In the genomic region with DNA sequence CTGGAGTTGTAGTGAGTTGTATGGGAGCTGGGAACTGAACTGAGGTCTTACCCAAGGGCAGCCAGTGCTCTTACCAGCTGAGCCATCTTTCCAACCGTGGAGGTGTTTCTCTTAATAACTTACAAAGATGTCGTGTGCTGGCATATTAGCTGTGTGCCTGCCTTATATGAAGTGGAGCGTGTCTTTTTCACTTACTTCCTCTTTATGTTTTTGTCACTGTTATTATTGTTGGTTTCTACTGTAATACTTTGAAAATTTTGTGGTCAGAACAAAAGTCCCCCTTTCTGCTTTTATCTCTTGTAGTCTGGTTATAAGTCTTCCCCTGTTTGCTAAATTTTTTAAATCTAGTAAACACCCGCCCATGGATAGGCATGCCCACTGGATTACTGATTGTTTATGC, we compare ENCODE assay signal across 22 mouse cellular contexts.
A peak's percentile ranks its signal among the peaks of the same experiment; 100 is the strongest.
DNase-seq lines count a peak whose midpoint lies in the region; ATAC-seq and TF ChIP-seq lines count a peak whose summit lies in the region.
"Had no signal": no experiment of that assay in that cellular context is flagged by ENCODE, and none has a peak within 500 bp of the region (broad histone marks: within the 10 kb centered on the region; RNA-seq: fewer than 3 reads in every experiment).

No protein-coding gene starts in this region.

- peak in 1 of 2 experiments; percentile 47 for DNase-seq in spleen, adult 2 months (ENCODE audit: low read depth in 1 of 2, low spot score in 2 of 2)
- no peak for DNase-seq in spleen, postnatal 14 days (ENCODE audit: low spot score in 2 of 2)
- DNase-seq in A20 (ENCODE audit: low read depth, low spot score) = peak; percentile 81
- DNase-seq in CH12.LX (ENCODE audit: extremely low read depth) = peak; percentile 11
- DNase-seq in kidney, postnatal 10 days = no peak
- no peak for DNase-seq in layer of hippocampus, postnatal 10 days (ENCODE audit: low spot score in 2 of 2)
- DNase-seq: adrenal gland, adult 2 months; adrenal gland, postnatal 10 days; adrenal gland, postnatal 25 days; cerebellum, adult 11-12 months; cerebellum, adult 2 months; cerebellum, adult 9-10 months; cerebellum, postnatal 10 days; cerebellum, postnatal 25 days; forebrain, postnatal 0 days had no signal

- H3K36me3 ChIP-seq in spleen, adult 2 months (ENCODE audit: control insufficient read depth, insufficient read depth, low read length) = no peaks in the 10 kb centered on the region
- H3K36me3 ChIP-seq in CH12.LX (replicated peaks in 1 of 2; ENCODE audit: control insufficient read depth in 1 of 2, insufficient read depth in 1 of 2, low read length in 1 of 2) = no peaks in the 10 kb centered on the region
- no peaks in the 10 kb centered on the region for H3K36me3 ChIP-seq in neural tube, embryonic 15.5 days
- H3K36me3 ChIP-seq: embryonic facial prominence, embryonic 10.5 days; embryonic facial prominence, embryonic 12.5 days; forebrain, embryonic 15.5 days had no signal

- no peak for TF ChIP-seq RAD21 in CH12.LX (IDR thresholded peaks at IDR 0.05; ENCODE audit: low read depth, low read length)

- H3K4me1 ChIP-seq in spleen, adult 2 months (ENCODE audit: control insufficient read depth, insufficient read depth, insufficient read length) = peaks cover 9% of the 10 kb centered on the region; the same call in 1 of the 2 replicates
- H3K4me1 ChIP-seq in CH12.LX (ENCODE audit: control insufficient read depth in 1 of 2, insufficient read depth in 2 of 2) = peaks cover 0 to 6% of the 10 kb centered on the region in 2 experiments; a peak in 1 of 4 replicates
- H3K4me1 ChIP-seq in neural tube, embryonic 15.5 days = peaks cover 8% of the 10 kb centered on the region; the same call in 1 of the 2 replicates
- H3K4me1 ChIP-seq: embryonic facial prominence, embryonic 10.5 days; embryonic facial prominence, embryonic 12.5 days; forebrain, embryonic 15.5 days had no signal

- TF ChIP-seq EP300 in CH12.LX (IDR thresholded peaks at IDR 0.05; ENCODE audit: low read length) = no peak

- peak overlapping the region; percentile 90 for H3K27ac ChIP-seq in spleen, adult 2 months (ENCODE audit: insufficient read depth, low read length)
- H3K27ac ChIP-seq in CH12.LX (ENCODE audit: insufficient read depth, low read depth) = no peak overlapping the region
- no peak overlapping the region for H3K27ac ChIP-seq in neural tube, embryonic 15.5 days (replicated peaks)
- H3K27ac ChIP-seq: embryonic facial prominence, embryonic 10.5 days; embryonic facial prominence, embryonic 12.5 days; forebrain, embryonic 13.5 days; forebrain, embryonic 15.5 days had no signal

- no peaks in the 10 kb centered on the region for H3K79me2 ChIP-seq in CH12.LX (replicated peaks; ENCODE audit: control insufficient read depth, extremely low read depth, insufficient read depth, poor library complexity, severe bottlenecking)

- no peak for TF ChIP-seq CTCF in spleen, adult 2 months (IDR thresholded peaks at IDR 0.05; ENCODE audit: extremely low read depth, insufficient read depth, insufficient read length, insufficient replicate concordance)
- no peak for TF ChIP-seq CTCF in CH12.LX (conservative IDR thresholded peaks at IDR 0.05 in 1 of 2, IDR thresholded peaks at IDR 0.05 in 1 of 2; ENCODE audit: low read depth in 2 of 2, low read length in 2 of 2)

- no peaks in the 10 kb centered on the region for H3K27me3 ChIP-seq in spleen, adult 2 months (ENCODE audit: control insufficient read depth, insufficient read depth, low read length)
- peaks cover 6% of the 10 kb centered on the region for H3K27me3 ChIP-seq in CH12.LX (replicated peaks)
- H3K27me3 ChIP-seq in neural tube, embryonic 15.5 days (replicated peaks) = no peaks in the 10 kb centered on the region
- H3K27me3 ChIP-seq: embryonic facial prominence, embryonic 12.5 days; forebrain, embryonic 13.5 days; forebrain, embryonic 15.5 days had no signal

- in situ Hi-C loops in CH12.LX (cut with MboI; ENCODE audit: low pct_ligation_motif_present, low pct_unique_long_range_greater_than_20kb, low sequenced_read_pairs) = no loop called here

- no peaks in the 10 kb centered on the region for H3K9me3 ChIP-seq in CH12.LX (replicated peaks; ENCODE audit: low read length)
- H3K9me3 ChIP-seq in neural tube, embryonic 15.5 days (replicated peaks) = no peaks in the 10 kb centered on the region
- H3K9me3 ChIP-seq: embryonic facial prominence, embryonic 10.5 days; embryonic facial prominence, embryonic 12.5 days; forebrain, embryonic 13.5 days; forebrain, embryonic 15.5 days had no signal

- WGBS in spleen, adult 2 months = 41% methylated on average over 4 of the region's 4 CpGs
- 92% methylated on average over 4 of the region's 4 CpGs for WGBS in neural tube, embryonic 15.5 days

- H3K4me3 ChIP-seq in spleen, adult 2 months (ENCODE audit: extremely low read depth, insufficient read depth, insufficient read length) = no peak overlapping the region
- H3K4me3 ChIP-seq in CH12.LX (replicated peaks in 1 of 3; ENCODE audit: low read depth in 2 of 3, low read length in 2 of 3, poor library complexity in 1 of 3) = no peak overlapping the region
- no peak overlapping the region for H3K4me3 ChIP-seq in neural tube, embryonic 15.5 days (replicated peaks)
- H3K4me3 ChIP-seq: embryonic facial prominence, embryonic 10.5 days; embryonic facial prominence, embryonic 12.5 days; forebrain, embryonic 13.5 days; forebrain, embryonic 15.5 days had no signal

- ATAC-seq in neutrophil, adult 5-6 weeks (ENCODE audit: extremely low read depth, insufficient number of reproducible peaks, low FRiP score, poor library complexity, severe bottlenecking) = peak; percentile 79
- ATAC-seq in neural tube, embryonic 15.5 days (ENCODE audit: low FRiP score) = no peak
- ATAC-seq: CD4-positive, CD25-positive, alpha-beta regulatory T cell, adult 4 months; forebrain, embryonic 13.5 days; forebrain, embryonic 15.5 days; forebrain, postnatal 0 days had no signal

- no peak overlapping the region for H3K4me2 ChIP-seq in CH12.LX (ENCODE audit: insufficient read depth, low read depth, poor library complexity, severe bottlenecking)
- no peak overlapping the region for H3K4me2 ChIP-seq in neural tube, embryonic 15.5 days
- H3K4me2 ChIP-seq: embryonic facial prominence, embryonic 12.5 days; forebrain, embryonic 13.5 days; forebrain, embryonic 15.5 days had no signal

- H3K9ac ChIP-seq in CH12.LX (ENCODE audit: insufficient read depth, low read depth) = no peak overlapping the region
- no peak overlapping the region for H3K9ac ChIP-seq in neural tube, embryonic 15.5 days (replicated peaks)
- H3K9ac ChIP-seq: embryonic facial prominence, embryonic 12.5 days; forebrain, embryonic 13.5 days; forebrain, embryonic 15.5 days; forebrain, postnatal 0 days had no signal

- dilution Hi-C loops in CH12.LX (cut with MboI; ENCODE audit: extremely low pct_ligation_motif_present, extremely low pct_unique_long_range_greater_than_20kb, low sequenced_read_pairs) = no loop called here

- no peak for TF ChIP-seq POLR2A in spleen, adult 2 months (IDR thresholded peaks at IDR 0.05; ENCODE audit: low read depth, low read length)
- no peak for TF ChIP-seq POLR2A in CH12.LX (IDR thresholded peaks at IDR 0.05; ENCODE audit: low read depth, low read length)

TF ChIP-seq in CH12.LX, 34 proteins besides CTCF, POLR2A, EP300 and RAD21:
- TF ChIP-seq ZKSCAN1 (IDR thresholded peaks at IDR 0.05; ENCODE audit: borderline replicate concordance, low read depth, low read length) = no peak
- TF ChIP-seq NRF1 (IDR thresholded peaks at IDR 0.05; ENCODE audit: low read depth, low read length) = no peak
- TF ChIP-seq USF1 (IDR thresholded peaks at IDR 0.05; ENCODE audit: low read depth, low read length) = no peak
- no peak for TF ChIP-seq MAZ (IDR thresholded peaks at IDR 0.05; ENCODE audit: low read depth, low read length)
- no peak for TF ChIP-seq IRF4 (IDR thresholded peaks at IDR 0.05; ENCODE audit: low read depth, low read length)
- TF ChIP-seq POLR2AphosphoS2 (IDR thresholded peaks at IDR 0.05; ENCODE audit: low read depth, low read length) = no peak

Comparison
In these comparisons a context has a peak if more than half of its experiments do, and no peak if none do; other contexts are left out.
1. DNase-seq: peak in A20 (single experiment) and CH12.LX (single experiment); none in spleen, postnatal 14 days (0 of 2), kidney, postnatal 10 days (single experiment) and layer of hippocampus, postnatal 10 days (0 of 2).